Mouse (Mus musculus): ENCODE data around the gene Klrb1a.

GRCm38 (mm10) chr6:128661249-128661648, 37.9 kb upstream of the Klrb1a start:
- TF ChIP-seq CTCF (conservative IDR thresholded peaks at IDR 0.05; ENCODE audit: low read length) (no peak), NANOG (IDR thresholded peaks at IDR 0.05; ENCODE audit: borderline replicate concordance, low read length) (no peak)
